Mouse (Mus musculus): ENCODE results near the gene Atrn. TPM values are rescaled to one million over a fixed set of nuclear protein-coding genes. Genes with fewer than 3 reads are reported as not detected.

The Atrn gene
- polyA plus RNA-seq (2011; ENCODE audit: insufficient read depth, insufficient read length, low replicate concordance, missing spikeins), result 4.4 and 6.2 TPM in 2 replicates

- peak within 1 kb of the TSS; percentile 83 for H3K27ac ChIP-seq (ENCODE audit: control insufficient read depth, insufficient read depth, low read depth, low read length, poor library complexity)
- H3K4me1 ChIP-seq (ENCODE audit: control insufficient read depth, insufficient read depth, low read length), result no peaks in the 10 kb centered on the region; the same call in 1 of the 2 replicates
- 3% methylated on average over 49 of the region's 50 CpGs for WGBS
- H3K4me3 ChIP-seq (replicated peaks; ENCODE audit: control insufficient read depth, low read depth, low read length), result peak within 1 kb of the TSS; percentile 99
- peak; percentile 48; the same call in 1 of the 2 replicates for TF ChIP-seq POLR2A (IDR thresholded peaks at IDR 0.05; ENCODE audit: borderline replicate concordance, control insufficient read depth, low read depth, low read length)
- no peak for TF ChIP-seq CTCF (IDR thresholded peaks at IDR 0.05; ENCODE audit: control insufficient read depth, insufficient read depth, low read length)
These were observed at the start of gene Atrn, which contains the start of gene 4930402H24Rik for GRCm38 (mm10) chr2:130905751-130906583. Gene Atrn (plus strand): TSS chr2:130906495. Gene 4930402H24Rik (minus strand): TSS chr2:130906406.

DNA sequence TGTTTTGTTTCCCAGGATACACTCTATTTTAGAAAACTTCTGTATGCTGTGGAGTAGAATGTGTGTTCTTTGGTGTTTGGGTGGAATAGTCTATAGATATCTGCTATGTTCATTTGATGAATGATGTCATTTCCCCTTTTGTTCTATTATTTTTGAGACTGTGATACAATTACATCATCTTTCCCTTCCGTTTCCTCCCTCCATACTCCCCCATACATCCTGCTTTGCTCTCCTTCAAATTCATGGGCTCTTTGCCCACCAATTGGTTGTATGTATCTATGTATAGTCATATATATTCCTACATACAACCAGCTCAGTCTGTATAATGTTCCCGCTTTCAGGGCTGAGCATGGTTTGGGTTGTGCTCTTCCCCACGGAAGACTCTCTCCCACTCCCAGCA lies 44.2 kb upstream of the Atrn start:
- Histone ChIP-seq H3K4me1 (ENCODE audit: control insufficient read depth, insufficient read depth, low read length) (no peaks in the 10 kb centered on the region; the same call in 1 of the 2 replicates), H3K27ac (ENCODE audit: control insufficient read depth, insufficient read depth, low read depth, low read length, poor library complexity) (no peak overlapping the region), H3K4me3 (replicated peaks; ENCODE audit: control insufficient read depth, low read depth, low read length) (no peak overlapping the region)
- TF ChIP-seq CTCF (IDR thresholded peaks at IDR 0.05; ENCODE audit: control insufficient read depth, insufficient read depth, low read length), result no peak
- no peak for TF ChIP-seq POLR2A (IDR thresholded peaks at IDR 0.05; ENCODE audit: borderline replicate concordance, control insufficient read depth, low read depth, low read length)
- 66% methylated on average over 3 of the region's 3 CpGs for WGBS

DNA sequence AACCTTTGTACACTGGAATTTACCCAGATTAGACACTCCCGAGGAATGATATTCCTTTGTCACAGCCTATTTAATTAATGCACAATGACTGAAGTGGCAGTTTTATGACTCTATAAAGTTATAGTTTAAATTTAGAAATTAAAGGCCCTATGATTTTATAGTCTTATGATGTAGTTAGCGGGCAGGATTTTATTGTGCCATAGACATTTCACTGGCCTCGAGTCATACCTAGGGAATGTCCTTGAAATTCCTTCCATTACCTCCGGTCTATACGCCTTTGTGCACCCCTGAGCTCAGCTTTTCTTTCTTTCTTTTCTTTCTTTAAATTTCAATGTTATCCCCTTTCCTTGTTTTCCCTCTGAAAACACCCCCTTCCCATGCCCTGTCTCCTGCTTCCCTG lies 35.4 kb upstream of the Atrn start:
- Histone ChIP-seq H3K4me1 (ENCODE audit: control insufficient read depth, insufficient read depth, low read length) (no peaks in the 10 kb centered on the region; the same call in 1 of the 2 replicates), H3K27ac (ENCODE audit: control insufficient read depth, insufficient read depth, low read depth, low read length, poor library complexity) (no peak overlapping the region), H3K4me3 (replicated peaks; ENCODE audit: control insufficient read depth, low read depth, low read length) (no peak overlapping the region)
- TF ChIP-seq CTCF (IDR thresholded peaks at IDR 0.05; ENCODE audit: control insufficient read depth, insufficient read depth, low read length) (no peak), POLR2A (IDR thresholded peaks at IDR 0.05; ENCODE audit: borderline replicate concordance, control insufficient read depth, low read depth, low read length) (no peak)
- 83% methylated on average over 5 of the region's 5 CpGs for WGBS

GRCm38 (mm10) chr2:130877376-130877775 lies 28.9 kb upstream of the Atrn start:
- no peak overlapping the region for H3K4me3 ChIP-seq (replicated peaks; ENCODE audit: control insufficient read depth, low read depth, low read length)
- WGBS, result 78% methylated on average over 3 of the region's 3 CpGs
- no peak overlapping the region for H3K27ac ChIP-seq (ENCODE audit: control insufficient read depth, insufficient read depth, low read depth, low read length, poor library complexity)
- no peak for TF ChIP-seq POLR2A (IDR thresholded peaks at IDR 0.05; ENCODE audit: borderline replicate concordance, control insufficient read depth, low read depth, low read length)
- TF ChIP-seq CTCF (IDR thresholded peaks at IDR 0.05; ENCODE audit: control insufficient read depth, insufficient read depth, low read length), result no peak
- H3K4me1 ChIP-seq (ENCODE audit: control insufficient read depth, insufficient read depth, low read length), result no peaks in the 10 kb centered on the region

- Histone ChIP-seq H3K4me3 (replicated peaks; ENCODE audit: control insufficient read depth, low read depth, low read length) (no peak overlapping the region), H3K27ac (ENCODE audit: control insufficient read depth, insufficient read depth, low read depth, low read length, poor library complexity) (no peak overlapping the region), H3K4me1 (ENCODE audit: control insufficient read depth, insufficient read depth, low read length) (no peaks in the 10 kb centered on the region)
- no peak for TF ChIP-seq CTCF (IDR thresholded peaks at IDR 0.05; ENCODE audit: control insufficient read depth, insufficient read depth, low read length)
- no peak for TF ChIP-seq POLR2A (IDR thresholded peaks at IDR 0.05; ENCODE audit: borderline replicate concordance, control insufficient read depth, low read depth, low read length)
These were observed 19.3 kb upstream of the Atrn start for GRCm38 (mm10) chr2:130886983-130887382.

DNA sequence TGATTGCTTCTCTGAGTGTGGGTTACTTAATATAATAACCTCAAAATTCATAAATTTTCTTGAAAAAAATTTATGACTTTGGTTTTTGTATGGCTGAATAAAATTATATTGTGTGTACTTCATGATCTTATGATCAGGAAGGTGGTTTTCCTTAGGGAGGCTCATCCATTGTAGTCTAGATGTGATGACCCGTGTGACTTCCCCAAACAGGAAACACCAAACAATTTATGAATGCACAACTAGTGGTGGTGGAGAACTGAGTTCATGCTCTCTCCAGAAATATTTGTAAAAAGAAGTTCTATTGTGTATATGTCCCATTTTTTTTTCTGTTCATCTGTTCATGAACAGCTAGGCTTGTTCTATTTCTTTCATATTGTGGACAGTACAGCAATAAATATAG lies 18.8 kb upstream of the Atrn start:
- WGBS, result 29% methylated on average over 1 of the region's 1 CpGs
- H3K4me1 ChIP-seq (ENCODE audit: control insufficient read depth, insufficient read depth, low read length), result no peaks in the 10 kb centered on the region
- TF ChIP-seq POLR2A (IDR thresholded peaks at IDR 0.05; ENCODE audit: borderline replicate concordance, control insufficient read depth, low read depth, low read length), result no peak
- no peak for TF ChIP-seq CTCF (IDR thresholded peaks at IDR 0.05; ENCODE audit: control insufficient read depth, insufficient read depth, low read length)
- no peak overlapping the region for H3K27ac ChIP-seq (ENCODE audit: control insufficient read depth, insufficient read depth, low read depth, low read length, poor library complexity)
- no peak overlapping the region for H3K4me3 ChIP-seq (replicated peaks; ENCODE audit: control insufficient read depth, low read depth, low read length)

GRCm38 (mm10) chr2:130896944-130897343 lies 9.4 kb upstream of the Atrn start:
- 78% methylated on average over 2 of the region's 2 CpGs for WGBS
- no peak overlapping the region for H3K4me3 ChIP-seq (replicated peaks; ENCODE audit: control insufficient read depth, low read depth, low read length)
- TF ChIP-seq CTCF (IDR thresholded peaks at IDR 0.05; ENCODE audit: control insufficient read depth, insufficient read depth, low read length) (no peak), POLR2A (IDR thresholded peaks at IDR 0.05; ENCODE audit: borderline replicate concordance, control insufficient read depth, low read depth, low read length) (no peak)
- H3K27ac ChIP-seq (ENCODE audit: control insufficient read depth, insufficient read depth, low read depth, low read length, poor library complexity), result no peak overlapping the region
- no peaks in the 10 kb centered on the region; the same call in 1 of the 2 replicates for H3K4me1 ChIP-seq (ENCODE audit: control insufficient read depth, insufficient read depth, low read length)

GRCm38 (mm10) chr2:130897856-130898255 lies 8.4 kb upstream of the Atrn start:
- no peak overlapping the region for H3K27ac ChIP-seq (ENCODE audit: control insufficient read depth, insufficient read depth, low read depth, low read length, poor library complexity)
- no peaks in the 10 kb centered on the region; the same call in 1 of the 2 replicates for H3K4me1 ChIP-seq (ENCODE audit: control insufficient read depth, insufficient read depth, low read length)
- no peak for TF ChIP-seq POLR2A (IDR thresholded peaks at IDR 0.05; ENCODE audit: borderline replicate concordance, control insufficient read depth, low read depth, low read length)
- TF ChIP-seq CTCF (IDR thresholded peaks at IDR 0.05; ENCODE audit: control insufficient read depth, insufficient read depth, low read length), result no peak
- WGBS, result 82% methylated on average over 2 of the region's 2 CpGs
- no peak overlapping the region for H3K4me3 ChIP-seq (replicated peaks; ENCODE audit: control insufficient read depth, low read depth, low read length)
